Mouse (Mus musculus) thymus, adult 2 months (tissue): ENCODE results near the gene Adamts9.

Experiments used
- CTCF ChIP-seq: fragments of 200-500 bp; IDR thresholded peaks from 2 replicates; pipeline ENCODE4 v1.5.1; 2012; ENCODE audit warnings: mild to moderate bottlenecking, control low read depth, low read length, moderate library complexity, borderline replicate concordance; ENCODE audit not compliant: control insufficient read depth, poor library complexity, insufficient read depth; ENCODE audit errors: extremely low read depth
- POLR2A ChIP-seq: fragments of 200-500 bp; IDR thresholded peaks from 2 replicates; pipeline ENCODE4 v1.6.1; 2012; ENCODE audit warnings: mild to moderate bottlenecking, low read length, control low read depth, moderate library complexity; ENCODE audit not compliant: control insufficient read depth, poor library complexity, insufficient read depth; ENCODE audit errors: extremely low read depth

GRCm38 (mm10) chr6:92944048-92944685 is 875 bp upstream of the Adamts9 start:
- TF ChIP-seq CTCF, result no peak
- no peak for TF ChIP-seq POLR2A
